Comparison of ENCODE assay signal across 8 mouse cellular contexts in the genomic region with DNA sequence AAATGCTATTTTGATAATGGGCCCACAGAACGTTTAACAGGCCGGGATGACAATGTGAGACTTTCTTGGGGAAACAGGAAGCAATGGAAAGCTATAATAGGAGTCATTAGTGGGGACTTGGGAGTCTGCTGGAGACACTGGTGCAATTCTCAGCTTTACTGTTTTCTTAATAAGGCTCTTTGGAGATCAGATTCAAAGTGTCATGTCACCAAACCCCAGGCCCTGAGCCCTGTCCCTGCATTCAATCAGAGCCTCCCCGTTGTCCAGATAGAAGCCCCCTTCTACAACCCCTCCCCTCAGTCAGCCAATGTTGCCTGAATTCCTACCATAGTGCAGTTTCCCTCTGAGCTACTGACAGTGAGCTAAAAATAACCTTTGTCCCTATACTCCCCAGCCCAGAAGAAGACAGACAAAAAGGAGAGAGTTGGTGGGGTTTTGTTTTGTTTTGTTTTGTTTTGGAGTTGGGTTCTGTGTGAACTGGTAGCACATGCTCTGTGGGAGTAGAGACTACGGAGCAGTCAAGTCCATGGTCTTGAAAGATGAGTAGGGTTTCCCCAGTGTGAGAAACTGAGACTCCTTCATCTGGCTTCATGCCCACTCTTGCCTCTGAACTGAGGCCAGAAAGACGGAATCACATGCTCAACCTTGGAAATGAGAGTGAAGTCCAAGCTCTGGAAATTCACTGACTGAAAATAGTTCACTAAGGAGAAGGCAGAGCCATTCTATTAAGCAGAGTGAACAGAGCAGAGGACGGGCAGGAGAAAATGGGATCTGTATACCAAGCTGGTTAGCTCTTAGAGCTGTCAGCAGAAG.
DNase-seq lines count a peak whose midpoint lies in the region; ATAC-seq and TF ChIP-seq lines count a peak whose summit lies in the region.

No protein-coding gene starts in this region.

- ATAC-seq in hindbrain, embryonic 15.5 days (ENCODE audit: low FRiP score, low read depth), result no peak
- no peak for ATAC-seq in hindbrain, embryonic 13.5 days (ENCODE audit: low FRiP score)
- peak; percentile 84 for ATAC-seq in lung, embryonic 15.5 days (ENCODE audit: borderline replicate concordance, extremely low read depth, low FRiP score, low TSS enrichment)
- no peak for ATAC-seq in megakaryocyte, adult 5-6 weeks (ENCODE audit: poor library complexity, severe bottlenecking)

- H3K36me3 ChIP-seq in hindbrain, embryonic 15.5 days, result no peaks in the 10 kb centered on the region
- no peaks in the 10 kb centered on the region for H3K36me3 ChIP-seq in hindbrain, embryonic 13.5 days
- H3K36me3 ChIP-seq in kidney, adult 2 months (ENCODE audit: control insufficient read depth, insufficient read depth, low read length), result no peaks in the 10 kb centered on the region
- H3K36me3 ChIP-seq in lung, embryonic 15.5 days, result no peaks in the 10 kb centered on the region

- DNase-seq in adrenal gland, postnatal 14 days, result peak; percentile 81
- DNase-seq in gastrocnemius, postnatal 4 days (ENCODE audit: low spot score in 2 of 2), result peak; percentile 29 to 59
- DNase-seq in kidney, adult 2 months, result peak; percentile 93
- DNase-seq in MN1 (ENCODE audit: low spot score), result no peak

- 0 out of 2 replicates have a peak overlapping the region, but pooled peaks have one; percentile 18 for H3K27ac ChIP-seq in hindbrain, embryonic 15.5 days (replicated peaks)
- H3K27ac ChIP-seq in hindbrain, embryonic 13.5 days, result no peak overlapping the region
- H3K27ac ChIP-seq in kidney, adult 2 months (ENCODE audit: insufficient read depth, low read depth, low read length), result peak overlapping the region; percentile 97
- H3K27ac ChIP-seq in lung, embryonic 15.5 days, result peak overlapping the region; percentile 15; the same call in 1 of the 2 replicates

- no peak for TF ChIP-seq POLR2A in kidney, adult 2 months (IDR thresholded peaks at IDR 0.05; ENCODE audit: low read depth, low read length)

- H3K4me1 ChIP-seq in hindbrain, embryonic 15.5 days (replicated peaks), result peaks cover 18% of the 10 kb centered on the region
- H3K4me1 ChIP-seq in hindbrain, embryonic 13.5 days (replicated peaks), result peaks cover 12% of the 10 kb centered on the region
- H3K4me1 ChIP-seq in kidney, adult 2 months (ENCODE audit: control insufficient read depth, insufficient read depth, low read length), result peaks cover 6% of the 10 kb centered on the region; the same call in 1 of the 2 replicates
- 0 out of 2 replicates have a peak, but pooled peaks cover 10% of the 10 kb centered on the region for H3K4me1 ChIP-seq in lung, embryonic 15.5 days

- no peak overlapping the region for H3K9ac ChIP-seq in hindbrain, embryonic 15.5 days
- no peak overlapping the region for H3K9ac ChIP-seq in hindbrain, embryonic 13.5 days
- H3K9ac ChIP-seq in lung, embryonic 15.5 days, result no peak overlapping the region

- no peak overlapping the region for H3K4me3 ChIP-seq in hindbrain, embryonic 15.5 days
- H3K4me3 ChIP-seq in hindbrain, embryonic 13.5 days, result no peak overlapping the region
- no peak overlapping the region for H3K4me3 ChIP-seq in kidney, adult 2 months (ENCODE audit: insufficient read depth, low read depth, low read length)
- no peak overlapping the region for H3K4me3 ChIP-seq in lung, embryonic 15.5 days

- 37% methylated on average over 6 of the region's 6 CpGs for WGBS in hindbrain, embryonic 15.5 days
- WGBS in hindbrain, embryonic 13.5 days, result 42% methylated on average over 6 of the region's 6 CpGs
- WGBS in kidney, adult 2 months, result 9% methylated on average over 6 of the region's 6 CpGs
- 36% methylated on average over 6 of the region's 6 CpGs for WGBS in lung, embryonic 15.5 days

- H3K9me3 ChIP-seq in hindbrain, embryonic 15.5 days, result no peaks in the 10 kb centered on the region
- H3K9me3 ChIP-seq in hindbrain, embryonic 13.5 days, result no peaks in the 10 kb centered on the region
- no peaks in the 10 kb centered on the region for H3K9me3 ChIP-seq in lung, embryonic 15.5 days

- no peak overlapping the region for H3K4me2 ChIP-seq in hindbrain, embryonic 15.5 days
- H3K4me2 ChIP-seq in hindbrain, embryonic 13.5 days, result no peak overlapping the region
- H3K4me2 ChIP-seq in lung, embryonic 15.5 days, result no peak overlapping the region

- H3K27me3 ChIP-seq in hindbrain, embryonic 15.5 days, result 0 out of 2 replicates have a peak, but pooled peaks cover 2% of the 10 kb centered on the region
- 0 out of 2 replicates have a peak, but pooled peaks cover 6% of the 10 kb centered on the region for H3K27me3 ChIP-seq in hindbrain, embryonic 13.5 days
- H3K27me3 ChIP-seq in kidney, adult 2 months (replicated peaks; ENCODE audit: control insufficient read depth, insufficient read depth, low read length), result no peaks in the 10 kb centered on the region
- H3K27me3 ChIP-seq in lung, embryonic 15.5 days, result no peaks in the 10 kb centered on the region

- TF ChIP-seq CTCF in kidney, adult 2 months (conservative IDR thresholded peaks at IDR 0.05; ENCODE audit: insufficient read depth, insufficient read length, low read depth, low read length), result no peak
